Mouse (Mus musculus) right cerebral cortex, postnatal 25 days (tissue): Measurements from ENCODE around the gene Anxa8.

ENCODE experiments used
- DNase-seq: peaks from one replicate; pipeline ENCODE4 v3.0.0; 2022

Gene Anxa8

GRCm38 (mm10) chr14:34085731-34086130, at the start of gene Anxa8:
Anxa8 (plus strand) TSS chr14:34085981.
- DNase-seq = no peak

DNA sequence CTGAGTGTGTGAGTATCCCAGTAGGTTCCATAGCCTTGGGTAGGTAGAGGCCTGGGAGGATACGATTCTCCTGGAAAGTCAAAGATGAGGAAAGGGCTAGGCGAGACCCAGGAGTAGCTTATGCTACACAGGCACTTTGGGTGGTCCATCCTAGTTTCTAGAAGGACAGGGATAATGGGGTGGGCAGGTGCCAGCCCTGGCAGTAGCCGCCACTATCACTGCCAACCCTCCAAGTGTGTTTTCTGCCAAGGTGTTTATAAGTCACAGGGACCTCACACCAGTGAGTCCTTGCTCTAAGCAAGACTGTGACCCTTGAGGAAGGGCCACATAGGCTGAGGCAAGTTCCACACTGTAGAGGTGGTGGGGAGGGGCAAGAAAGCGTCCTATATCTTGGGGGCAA, 44.5 kb upstream of the Anxa8 start:
- no peak for DNase-seq

GRCm38 (mm10) chr14:34043341-34043740, 42.4 kb upstream of the Anxa8 start:
- no peak for DNase-seq

DNA sequence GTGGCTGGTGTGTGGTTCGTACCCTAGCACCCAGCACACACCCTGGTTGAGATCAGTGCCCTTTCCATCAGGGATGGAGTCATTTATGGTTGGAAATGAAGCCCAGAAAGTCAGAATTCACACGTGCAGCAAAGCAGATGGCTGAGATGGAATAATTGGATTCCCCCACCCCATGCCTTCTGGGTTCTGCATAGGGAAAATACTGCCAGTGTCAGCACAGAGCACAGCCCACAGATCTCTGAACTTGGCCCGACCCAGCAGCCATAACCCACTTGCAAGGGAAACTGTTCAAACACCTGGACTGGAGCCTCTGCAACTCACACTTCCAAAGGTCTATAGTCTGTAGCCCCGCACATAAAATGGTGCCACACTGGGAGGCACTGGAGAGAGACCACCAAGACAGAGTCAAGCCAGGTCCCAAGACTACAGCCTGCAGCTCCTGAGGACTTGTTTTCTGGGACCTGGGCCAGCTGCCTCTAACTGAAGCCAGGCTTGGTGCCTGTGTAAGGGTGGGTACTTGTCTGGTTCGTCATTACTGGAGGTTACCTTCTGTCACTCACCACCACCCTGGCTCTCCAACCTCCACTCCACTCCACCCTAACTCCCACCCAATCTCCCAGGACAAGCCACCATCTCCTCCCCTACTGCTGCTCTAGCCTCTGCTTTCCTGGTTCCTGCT, 35.5 kb upstream of the Anxa8 start:
- no peak for DNase-seq

GRCm38 (mm10) chr14:34052516-34052915, 33.3 kb upstream of the Anxa8 start, which contains the start of gene Antxrl:
Antxrl (plus strand) TSS chr14:34052707.
- no peak for DNase-seq

GRCm38 (mm10) chr14:34071665-34072064, 14.1 kb upstream of the Anxa8 start:
- no peak for DNase-seq

- no peak for DNase-seq
Observed at GRCm38 (mm10) chr14:34075346-34075745, 10.4 kb upstream of the Anxa8 start.

DNA sequence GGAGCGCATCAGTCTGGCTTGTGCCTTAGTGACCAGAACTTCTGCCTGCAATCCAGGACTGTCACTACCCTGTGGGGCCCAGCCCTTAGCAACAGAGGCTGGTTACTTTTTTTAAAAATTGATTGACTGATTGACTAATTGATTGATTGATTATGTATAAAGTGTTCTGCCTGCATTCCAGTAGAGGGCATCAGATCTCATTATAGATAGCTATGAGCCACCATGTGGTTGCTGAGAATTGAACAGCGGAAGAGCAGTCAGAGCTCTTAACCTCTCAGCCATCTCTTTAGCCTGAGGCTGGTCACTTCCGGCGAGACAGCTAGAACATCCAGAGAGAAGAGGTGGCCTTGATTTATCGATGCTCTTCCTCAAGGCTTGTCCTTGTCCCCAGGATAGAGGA, 8.6 kb upstream of the Anxa8 start:
- no peak for DNase-seq

GRCm38 (mm10) chr14:34078293-34078692, 7.5 kb upstream of the Anxa8 start:
- DNase-seq = no peak

GRCm38 (mm10) chr14:34080321-34080997, 5.3 kb upstream of the Anxa8 start:
- DNase-seq = peak; percentile 48

DNA sequence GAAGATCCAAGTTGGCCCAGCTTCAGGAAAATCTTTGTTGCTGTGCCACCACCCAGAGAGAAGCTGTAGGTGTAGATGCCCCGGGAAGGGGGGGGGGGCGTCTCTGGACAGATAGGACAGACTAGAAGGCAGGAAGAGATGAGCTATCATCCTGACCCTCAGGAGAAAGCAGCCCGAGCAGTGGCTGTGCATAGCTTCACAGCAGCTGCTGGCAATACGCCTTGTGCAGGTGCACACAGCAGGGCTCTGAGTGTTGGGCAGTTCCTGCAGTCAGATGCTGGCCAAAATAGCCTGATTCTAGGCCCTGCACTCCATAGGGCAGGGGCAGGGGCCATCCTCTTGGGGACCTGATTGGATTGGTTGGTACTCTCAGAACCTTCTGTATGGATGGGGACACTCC, 1.0 kb downstream of the Anxa8 start:
- DNase-seq = no peak

DNA sequence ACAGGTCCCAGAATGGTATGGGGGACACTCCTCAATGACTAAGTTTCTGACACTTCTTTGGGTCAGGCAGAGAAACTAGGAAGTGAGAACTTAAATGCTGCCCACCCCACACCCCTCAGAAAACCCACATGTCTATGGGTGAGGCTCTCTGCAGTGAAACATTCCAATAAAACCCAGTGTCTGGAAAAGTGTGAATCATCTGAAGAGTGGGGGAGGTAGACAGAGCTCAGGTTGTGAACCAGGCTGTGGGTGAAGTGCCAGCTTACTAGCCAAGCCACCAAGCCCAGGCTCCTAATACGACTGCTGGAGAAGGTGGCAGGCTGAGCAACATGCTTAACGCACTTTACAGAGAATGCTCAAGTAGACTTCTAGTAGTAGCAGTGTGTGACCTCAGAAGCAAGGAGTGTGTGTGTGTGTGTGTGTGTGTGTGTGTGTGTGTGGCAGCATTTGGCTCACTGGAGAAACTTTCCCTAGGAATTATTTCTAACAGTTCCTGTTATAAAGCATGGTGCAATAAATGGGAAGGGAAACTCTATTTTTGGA, 2.1 kb downstream of the Anxa8 start:
- DNase-seq = no peak

DNA sequence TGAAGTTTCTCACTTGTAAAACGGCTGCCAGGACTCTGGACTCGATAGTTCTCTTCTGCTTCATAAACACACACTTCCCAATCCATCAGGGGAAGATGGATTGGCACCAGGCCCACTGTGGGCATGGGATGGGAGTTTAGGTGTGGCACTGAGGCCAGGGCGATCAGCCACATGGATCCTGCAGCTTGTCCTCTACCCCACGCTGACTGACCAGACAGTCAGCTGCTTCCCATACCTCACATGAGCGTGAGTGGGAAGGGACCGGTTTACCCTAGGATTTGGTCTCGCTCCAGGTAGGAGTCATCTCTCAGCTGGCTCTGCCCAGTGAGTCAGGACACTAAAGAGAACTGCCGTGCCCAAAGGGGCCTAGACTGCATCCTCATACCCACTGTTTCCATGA, 4.0 kb downstream of the Anxa8 start:
- DNase-seq = no peak

DNA sequence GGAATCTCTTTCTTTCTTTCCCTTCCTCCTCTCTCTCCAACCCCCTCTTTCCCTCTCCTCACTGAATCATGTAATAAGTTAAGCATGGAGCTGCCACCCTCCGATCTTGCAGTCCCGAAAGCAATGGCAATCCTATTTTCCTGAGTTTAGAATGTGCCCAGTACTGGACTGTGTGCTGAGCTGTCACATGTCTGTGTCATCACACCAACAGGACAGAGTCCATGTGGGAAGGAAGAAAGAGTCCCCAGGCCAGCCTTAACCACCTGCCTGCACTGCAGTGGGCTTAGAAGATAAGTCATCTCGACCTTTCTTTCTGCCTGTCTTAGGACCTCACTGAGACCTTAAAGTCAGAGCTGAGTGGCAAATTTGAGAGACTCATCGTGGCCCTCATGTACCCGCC, 5.7 kb downstream of the Anxa8 start:
- DNase-seq = no peak

GRCm38 (mm10) chr14:34092856-34093255, 7.1 kb downstream of the Anxa8 start:
- DNase-seq = no peak

GRCm38 (mm10) chr14:34096161-34096560, 10.4 kb downstream of the Anxa8 start:
- DNase-seq = no peak

GRCm38 (mm10) chr14:34102601-34103000, 16.8 kb downstream of the Anxa8 start, which contains the start of gene A630023A22Rik:
A630023A22Rik (minus strand) TSS chr14:34102754.
- no peak for DNase-seq

DNA sequence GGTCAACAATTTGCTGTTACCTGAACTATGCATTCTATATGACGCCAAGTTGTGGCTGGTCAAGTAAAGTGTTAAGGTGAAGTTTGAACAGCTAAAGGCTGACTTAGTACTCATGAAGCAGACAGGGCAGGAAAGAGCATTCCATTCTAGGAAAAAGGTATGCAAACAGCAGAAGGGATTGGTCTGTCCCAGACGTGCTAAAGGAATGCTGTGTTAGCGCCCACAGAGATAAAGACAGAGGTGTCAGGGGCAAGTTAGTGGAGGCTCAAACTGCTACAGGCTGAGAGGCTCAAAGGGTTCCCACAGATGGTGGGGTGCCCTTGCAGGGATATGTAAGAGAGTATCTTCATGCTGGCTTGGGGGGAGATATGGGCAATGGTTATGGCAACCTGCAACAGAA, 18.1 kb downstream of the Anxa8 start:
- DNase-seq = no peak

DNA sequence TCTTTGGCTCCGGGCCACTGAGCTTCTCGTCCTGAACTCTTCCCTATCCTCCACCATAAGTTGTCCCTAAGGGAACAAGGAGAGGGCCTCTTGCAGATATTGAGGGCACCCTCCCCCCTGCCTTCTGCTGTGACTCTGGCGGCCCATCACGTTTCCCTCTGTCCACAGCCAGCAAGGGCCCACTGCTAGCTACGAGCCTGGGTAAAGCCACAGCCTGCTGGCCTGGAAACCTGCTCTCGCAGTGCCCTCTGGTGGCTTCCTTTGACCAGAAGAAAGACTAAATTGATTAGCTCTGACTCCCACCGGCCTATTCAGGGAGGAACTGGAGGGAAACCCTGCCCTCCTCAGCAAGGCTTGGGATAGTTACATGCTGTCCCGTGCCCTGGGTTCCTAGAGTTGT, 19.1 kb downstream of the Anxa8 start:
- DNase-seq = peak; percentile 21

DNA sequence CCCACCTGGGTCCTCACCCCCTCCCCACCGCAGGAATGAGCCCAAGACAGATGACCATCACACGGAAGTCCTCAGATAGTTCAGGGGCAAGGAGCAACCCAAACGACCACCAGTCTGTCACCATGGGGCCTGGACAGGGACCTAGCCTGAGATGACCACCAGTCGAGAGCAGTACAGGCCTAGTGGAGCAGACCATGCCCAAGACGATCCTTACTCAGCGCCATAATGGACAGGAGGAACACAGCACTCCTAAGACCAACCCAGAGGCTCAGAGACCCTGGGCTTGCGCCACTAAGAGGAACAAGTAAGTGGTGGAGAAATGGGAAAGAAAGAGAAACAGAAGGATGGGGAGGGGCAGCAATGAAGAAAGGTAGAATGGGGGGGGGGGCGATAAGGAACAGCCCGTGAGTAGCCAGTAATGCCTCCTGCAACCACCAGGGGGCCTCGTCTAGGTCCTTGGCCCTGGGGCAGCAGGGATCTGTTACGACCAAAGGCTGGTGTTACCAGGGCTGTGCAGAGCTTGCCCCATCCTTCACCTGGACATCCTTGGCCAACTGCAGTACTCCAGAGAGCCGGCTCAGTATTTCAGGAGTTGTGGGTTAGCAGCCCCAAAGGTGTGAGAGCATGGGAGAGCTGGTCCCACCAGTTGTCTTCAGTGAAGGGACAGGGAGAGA, 20.7 kb downstream of the Anxa8 start:
- DNase-seq = no peak

GRCm38 (mm10) chr14:34107594-34107993, 21.8 kb downstream of the Anxa8 start:
- no peak for DNase-seq

GRCm38 (mm10) chr14:34114311-34114710, 28.5 kb downstream of the Anxa8 start:
- DNase-seq = no peak

GRCm38 (mm10) chr14:34119046-34119723, 33.4 kb downstream of the Anxa8 start:
- no peak for DNase-seq
